Mouse (Mus musculus): Measurements from ENCODE around the gene Rsph14. TPM values are rescaled to one million over a fixed set of nuclear protein-coding genes. Genes with fewer than 3 reads are reported as not detected.

Rsph14 gene
- polyA plus RNA-seq, 1 experiment from 2014 or later, result 0.72 TPM

- Histone ChIP-seq H3K4me3 (replicated peaks) (no peak overlapping the region), H3K4me2 (no peak overlapping the region), H3K9ac (no peak overlapping the region), H3K4me1 (no peaks in the 10 kb centered on the region), H3K36me3 (replicated peaks) (no peaks in the 10 kb centered on the region), H3K9me3 (no peaks in the 10 kb centered on the region), H3K27ac (no peak overlapping the region), H3K27me3 (no peaks in the 10 kb centered on the region)
- no peak for ATAC-seq (ENCODE audit: low FRiP score)
- WGBS, result 58% methylated on average over 3 of the region's 3 CpGs
Observed at GRCm38 (mm10) chr10:74939300-74939699, 93.1 kb downstream of the Rsph14 start.

GRCm38 (mm10) chr10:74938410-74938809 is 94.0 kb downstream of the Rsph14 start:
- Histone ChIP-seq H3K9me3 (no peaks in the 10 kb centered on the region), H3K4me2 (no peak overlapping the region), H3K27ac (no peak overlapping the region), H3K36me3 (replicated peaks) (no peaks in the 10 kb centered on the region), H3K4me3 (replicated peaks) (no peak overlapping the region), H3K27me3 (no peaks in the 10 kb centered on the region), H3K4me1 (no peaks in the 10 kb centered on the region), H3K9ac (no peak overlapping the region)
- WGBS, result 75% methylated on average over 5 of the region's 5 CpGs
- ATAC-seq (ENCODE audit: low FRiP score), result no peak

- Histone ChIP-seq H3K36me3 (replicated peaks) (no peaks in the 10 kb centered on the region), H3K9me3 (no peaks in the 10 kb centered on the region), H3K4me1 (no peaks in the 10 kb centered on the region), H3K27me3 (no peaks in the 10 kb centered on the region), H3K27ac (no peak overlapping the region), H3K4me2 (no peak overlapping the region), H3K9ac (no peak overlapping the region), H3K4me3 (replicated peaks) (no peak overlapping the region)
- 78% methylated on average over 10 of the region's 10 CpGs for WGBS
- ATAC-seq (ENCODE audit: low FRiP score), result peak; percentile 62; the same call in 1 of the 2 replicates
Observed at GRCm38 (mm10) chr10:74937003-74937790, 95.2 kb downstream of the Rsph14 start.

- no peaks in the 10 kb centered on the region for H3K9me3 ChIP-seq
- no peak overlapping the region for H3K4me2 ChIP-seq
- WGBS, result 27% methylated on average over 6 of the region's 6 CpGs
- no peaks in the 10 kb centered on the region for H3K4me1 ChIP-seq
- H3K27ac ChIP-seq, result no peak overlapping the region
- no peak for ATAC-seq (ENCODE audit: low FRiP score)
- no peaks in the 10 kb centered on the region for H3K36me3 ChIP-seq (replicated peaks)
- no peak overlapping the region for H3K4me3 ChIP-seq (replicated peaks)
- no peak overlapping the region for H3K9ac ChIP-seq
- no peaks in the 10 kb centered on the region for H3K27me3 ChIP-seq
Observed at GRCm38 (mm10) chr10:74935016-74935415, 97.4 kb downstream of the Rsph14 start.

GRCm38 (mm10) chr10:74934521-74934920 is 97.9 kb downstream of the Rsph14 start:
- Histone ChIP-seq H3K36me3 (replicated peaks) (no peaks in the 10 kb centered on the region), H3K4me1 (no peaks in the 10 kb centered on the region), H3K4me3 (replicated peaks) (no peak overlapping the region), H3K4me2 (no peak overlapping the region), H3K27ac (no peak overlapping the region), H3K9ac (no peak overlapping the region), H3K27me3 (no peaks in the 10 kb centered on the region), H3K9me3 (no peaks in the 10 kb centered on the region)
- 78% methylated on average over 12 of the region's 12 CpGs for WGBS
- ATAC-seq (ENCODE audit: low FRiP score), result no peak

- Histone ChIP-seq H3K27me3 (no peaks in the 10 kb centered on the region), H3K9me3 (no peaks in the 10 kb centered on the region), H3K36me3 (replicated peaks) (no peaks in the 10 kb centered on the region), H3K4me3 (replicated peaks) (no peak overlapping the region), H3K27ac (no peak overlapping the region), H3K4me1 (no peaks in the 10 kb centered on the region), H3K9ac (no peak overlapping the region), H3K4me2 (no peak overlapping the region)
- ATAC-seq (ENCODE audit: low FRiP score), result no peak
- WGBS, result 86% methylated on average over 19 of the region's 19 CpGs
Observed at GRCm38 (mm10) chr10:74933548-74934190, 98.7 kb downstream of the Rsph14 start.

- WGBS, result 83% methylated on average over 6 of the region's 6 CpGs
- H3K36me3 ChIP-seq (replicated peaks), result no peaks in the 10 kb centered on the region
- no peak for ATAC-seq (ENCODE audit: low FRiP score)
- H3K9me3 ChIP-seq, result no peaks in the 10 kb centered on the region
- no peak overlapping the region for H3K9ac ChIP-seq
- H3K27me3 ChIP-seq, result no peaks in the 10 kb centered on the region
- no peaks in the 10 kb centered on the region for H3K4me1 ChIP-seq
- no peak overlapping the region for H3K4me3 ChIP-seq (replicated peaks)
- no peak overlapping the region for H3K27ac ChIP-seq
- no peak overlapping the region for H3K4me2 ChIP-seq
Observed at GRCm38 (mm10) chr10:74932487-74932886, 99.9 kb downstream of the Rsph14 start.

GRCm38 (mm10) chr10:74931631-74932030 is 100.8 kb downstream of the Rsph14 start:
- ATAC-seq (ENCODE audit: low FRiP score), result no peak
- Histone ChIP-seq H3K9ac (no peak overlapping the region), H3K4me3 (replicated peaks) (no peak overlapping the region), H3K27ac (no peak overlapping the region), H3K36me3 (replicated peaks) (no peaks in the 10 kb centered on the region), H3K27me3 (no peaks in the 10 kb centered on the region), H3K4me1 (no peaks in the 10 kb centered on the region), H3K9me3 (no peaks in the 10 kb centered on the region), H3K4me2 (no peak overlapping the region)
- 84% methylated on average over 6 of the region's 6 CpGs for WGBS

- H3K9ac ChIP-seq, result no peak overlapping the region
- H3K4me3 ChIP-seq (replicated peaks), result no peak overlapping the region
- peaks cover 3% of the 10 kb centered on the region; the same call in 1 of the 2 replicates for H3K4me1 ChIP-seq
- no peak for ATAC-seq (ENCODE audit: low FRiP score)
- no peak overlapping the region for H3K27ac ChIP-seq
- H3K27me3 ChIP-seq, result no peaks in the 10 kb centered on the region
- H3K36me3 ChIP-seq (replicated peaks), result no peaks in the 10 kb centered on the region
- no peak overlapping the region for H3K4me2 ChIP-seq
- WGBS, result 79% methylated on average over 3 of the region's 3 CpGs
- H3K9me3 ChIP-seq, result no peaks in the 10 kb centered on the region
Observed at GRCm38 (mm10) chr10:74930541-74930940, 101.8 kb downstream of the Rsph14 start.

- Histone ChIP-seq H3K4me2 (no peak overlapping the region), H3K4me3 (replicated peaks) (no peak overlapping the region), H3K36me3 (replicated peaks) (no peaks in the 10 kb centered on the region), H3K9ac (no peak overlapping the region), H3K4me1 (peaks cover 7% of the 10 kb centered on the region; the same call in 1 of the 2 replicates), H3K9me3 (no peaks in the 10 kb centered on the region), H3K27ac (no peak overlapping the region), H3K27me3 (no peaks in the 10 kb centered on the region)
- no peak for ATAC-seq (ENCODE audit: low FRiP score)
- WGBS, result 79% methylated on average over 6 of the region's 6 CpGs
Observed at GRCm38 (mm10) chr10:74929578-74929977, 102.8 kb downstream of the Rsph14 start.

GRCm38 (mm10) chr10:74928276-74928675 is 104.1 kb downstream of the Rsph14 start:
- WGBS, result 84% methylated on average over 7 of the region's 7 CpGs
- H3K27me3 ChIP-seq, result 0 out of 2 replicates have a peak, but pooled peaks cover 3% of the 10 kb centered on the region

GRCm38 (mm10) chr10:74925324-74925723 is 107.1 kb downstream of the Rsph14 start:
- no peaks in the 10 kb centered on the region for H3K36me3 ChIP-seq (replicated peaks)
- 16% methylated on average over 21 of the region's 21 CpGs for WGBS
- H3K9ac ChIP-seq, result no peak overlapping the region
- H3K9me3 ChIP-seq, result no peaks in the 10 kb centered on the region
- H3K4me2 ChIP-seq, result peak overlapping the region; percentile 52
- H3K4me3 ChIP-seq (replicated peaks), result peak overlapping the region; percentile 21; the same call in 1 of the 2 replicates
- 0 out of 2 replicates have a peak, but pooled peaks have one; percentile 14 for ATAC-seq (ENCODE audit: low FRiP score)
- no peak overlapping the region for H3K27ac ChIP-seq
- peaks cover 14% of the 10 kb centered on the region; the same call in 1 of the 2 replicates for H3K4me1 ChIP-seq
- 0 out of 2 replicates have a peak, but pooled peaks cover 3% of the 10 kb centered on the region for H3K27me3 ChIP-seq

More at GRCm38 (mm10) chr10:74928276-74928675, 104.1 kb downstream of the Rsph14 start:
- H3K9ac ChIP-seq, result no peak overlapping the region
- H3K36me3 ChIP-seq (replicated peaks), result no peaks in the 10 kb centered on the region
- H3K4me3 ChIP-seq (replicated peaks), result no peak overlapping the region
- no peak overlapping the region for H3K27ac ChIP-seq
- no peak overlapping the region for H3K4me2 ChIP-seq
- no peaks in the 10 kb centered on the region for H3K9me3 ChIP-seq
- no peak for ATAC-seq (ENCODE audit: low FRiP score)
- H3K4me1 ChIP-seq, result peaks cover 7% of the 10 kb centered on the region; the same call in 1 of the 2 replicates

Data from forebrain, embryonic 12.5 days (tissue).